Mouse (Mus musculus) embryonic fibroblast, embryonic 13.5 days (primary cell): Measurements from ENCODE around the gene Dffa.

Experiments
- CTCF ChIP-seq: IDR thresholded peaks from 2 replicates; pipeline ENCODE4 v1.5.1; 2011; ENCODE audit warnings: mild to moderate bottlenecking, control low read depth, low read length, moderate library complexity, borderline replicate concordance; ENCODE audit not compliant: insufficient read depth
- POLR2A ChIP-seq: IDR thresholded peaks from 2 replicates; pipeline ENCODE4 v1.6.1; 2011; ENCODE audit warnings: low read depth, mild to moderate bottlenecking, control low read depth, low read length, moderate library complexity

GRCm38 (mm10) chr4:149164150-149164549 is 60.2 kb downstream of the Dffa start:
- TF ChIP-seq CTCF (no peak), POLR2A (no peak)
